Mouse (Mus musculus) left cerebral cortex, postnatal 25 days (tissue): ENCODE measurements around the gene Cdk7. TPM values are rescaled to one million over a fixed set of nuclear protein-coding genes. Genes with fewer than 3 reads are reported as not detected.
"Not testable (repeated sequence)": the region's sequence is repeated elsewhere in the genome, so short reads cannot be mapped to it uniquely, and the experiment has no call there.

Experiments
- DNase-seq, 2 experiments: peaks; one replicate each; pipeline ENCODE4 v3.0.0; 2022; ENCODE audit warnings: low spot score in 2 of 2, mixed read lengths in 1 of 2
- intact Hi-C: fragments of 180-260 bp; cut with DNase I; formaldehyde crosslinking; loops from one replicate; pipeline ENCODE4 v1.15.1; 2025
- total RNA-seq, 2 experiments: library from RNA; stranded (reverse); gene quantifications; 2 replicates each; pipeline ENCODE4 v1.2.3; 2021

Cdk7 gene
- total RNA-seq, 2 experiments from 2014 or later = 35.3 to 39.3 TPM

DNA sequence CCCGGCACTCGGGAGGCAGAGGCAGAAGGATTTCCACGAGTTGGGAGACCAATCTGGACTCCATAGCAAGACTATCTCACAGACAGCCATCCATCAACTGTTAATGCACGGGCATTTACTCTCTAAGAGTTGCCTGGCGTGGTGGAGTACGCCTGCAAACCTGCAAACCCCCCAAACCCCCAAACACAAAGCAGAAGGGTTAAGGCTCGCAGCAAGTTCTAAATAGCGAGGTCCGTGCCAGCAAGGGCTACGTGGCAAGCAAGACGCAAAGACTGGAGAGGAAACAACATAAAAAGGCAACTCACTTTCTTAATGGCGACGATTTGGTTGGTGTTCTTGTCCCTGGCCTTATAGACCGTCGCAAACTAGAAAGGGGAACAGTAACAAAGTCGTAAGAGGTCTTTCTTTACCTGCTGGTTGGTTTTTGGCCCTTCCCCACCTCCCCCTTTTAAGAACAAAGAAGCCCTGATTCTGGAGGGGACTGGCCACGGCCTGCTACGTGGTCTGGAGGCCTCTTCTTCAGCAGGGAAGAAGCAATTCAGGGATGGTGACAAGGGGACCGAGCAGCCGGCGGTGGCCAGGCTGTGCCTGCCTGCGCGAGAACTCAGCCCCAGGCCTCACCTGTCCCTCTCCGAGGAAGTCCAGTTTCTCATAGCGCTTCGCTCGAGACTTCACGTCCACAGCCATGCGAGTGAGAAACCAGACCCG, 432 bp downstream of the Cdk7 start:
- intact Hi-C loops = loop anchor here (2.0 kb wide), 1 partner anchor 80 kb away; the partner anchor contains the start of genes Ak6, Rad17 and Taf9
- DNase-seq = no peak

DNA sequence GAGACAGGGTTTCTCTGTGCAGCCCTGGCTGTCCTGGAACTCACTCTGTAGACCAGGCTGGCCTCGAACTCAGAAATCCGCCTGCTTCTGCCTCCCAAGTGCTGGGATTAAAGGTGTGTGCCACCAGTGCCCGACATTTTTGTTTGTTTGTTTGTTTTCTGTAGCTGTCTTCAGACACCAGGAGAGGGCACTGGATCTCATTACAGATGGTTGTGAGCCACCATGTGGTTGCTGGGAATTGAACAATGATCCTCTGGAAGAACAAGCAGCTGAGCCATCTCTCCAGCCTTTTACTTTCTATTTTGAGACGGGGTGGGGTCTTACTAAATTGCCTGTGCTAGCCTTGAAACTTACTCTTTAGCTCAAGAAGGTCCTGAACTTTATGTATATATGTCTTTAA, 2.2 kb downstream of the Cdk7 start:
- intact Hi-C loops = loop anchor here (10.0 kb wide), 1 partner anchor 624 kb away; the partner anchor contains the start of genes Bdp1 and Serf1
- DNase-seq = not testable (repeated sequence)

DNA sequence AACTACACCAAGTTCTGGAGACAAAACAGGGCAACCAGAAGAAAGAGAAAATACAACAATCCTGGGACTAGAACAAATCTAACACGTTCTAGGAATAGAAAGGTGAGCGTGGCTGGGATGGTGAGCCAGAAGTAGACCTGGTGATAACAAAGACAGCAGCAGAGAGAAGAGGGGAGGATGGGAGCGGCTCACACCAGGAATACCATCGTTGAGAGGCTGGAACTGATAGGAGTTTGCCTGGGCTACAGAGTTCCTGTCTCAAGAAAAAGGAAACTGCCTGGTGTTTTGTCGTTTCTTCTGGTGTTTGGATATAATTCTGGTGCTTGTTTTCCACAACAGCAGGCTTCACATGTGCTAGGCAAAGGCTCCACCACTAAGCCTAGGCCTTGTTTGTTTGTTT, 2.7 kb downstream of the Cdk7 start:
- no peak for DNase-seq
- intact Hi-C loops = loop anchor here (10.0 kb wide), 1 partner anchor 623 kb away; the partner anchor contains the start of genes Bdp1 and Serf1

DNA sequence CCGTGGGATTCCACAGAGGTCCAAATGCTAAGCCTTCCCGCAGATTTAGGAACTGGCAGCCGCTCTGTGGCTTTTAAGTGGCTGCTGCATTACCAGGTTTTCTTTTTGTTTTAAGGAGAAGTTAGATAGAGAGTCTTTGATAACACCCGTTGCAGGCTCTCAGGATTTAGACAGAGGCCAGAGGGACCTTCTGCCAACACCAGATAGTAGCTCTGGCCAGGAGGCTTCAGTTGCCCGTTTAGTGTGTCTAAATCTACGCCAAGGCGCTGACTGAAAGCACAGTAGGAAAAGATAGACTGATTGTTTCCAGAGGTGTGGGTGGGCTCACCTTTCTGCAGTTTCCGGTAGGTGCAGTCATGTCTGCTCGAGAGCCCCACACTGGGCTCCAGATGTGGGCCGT, 5.5 kb downstream of the Cdk7 start:
- no peak for DNase-seq
- intact Hi-C loops = loop anchor here (10.0 kb wide), 1 partner anchor 620 kb away; the partner anchor contains the start of genes Bdp1 and Serf1

DNA sequence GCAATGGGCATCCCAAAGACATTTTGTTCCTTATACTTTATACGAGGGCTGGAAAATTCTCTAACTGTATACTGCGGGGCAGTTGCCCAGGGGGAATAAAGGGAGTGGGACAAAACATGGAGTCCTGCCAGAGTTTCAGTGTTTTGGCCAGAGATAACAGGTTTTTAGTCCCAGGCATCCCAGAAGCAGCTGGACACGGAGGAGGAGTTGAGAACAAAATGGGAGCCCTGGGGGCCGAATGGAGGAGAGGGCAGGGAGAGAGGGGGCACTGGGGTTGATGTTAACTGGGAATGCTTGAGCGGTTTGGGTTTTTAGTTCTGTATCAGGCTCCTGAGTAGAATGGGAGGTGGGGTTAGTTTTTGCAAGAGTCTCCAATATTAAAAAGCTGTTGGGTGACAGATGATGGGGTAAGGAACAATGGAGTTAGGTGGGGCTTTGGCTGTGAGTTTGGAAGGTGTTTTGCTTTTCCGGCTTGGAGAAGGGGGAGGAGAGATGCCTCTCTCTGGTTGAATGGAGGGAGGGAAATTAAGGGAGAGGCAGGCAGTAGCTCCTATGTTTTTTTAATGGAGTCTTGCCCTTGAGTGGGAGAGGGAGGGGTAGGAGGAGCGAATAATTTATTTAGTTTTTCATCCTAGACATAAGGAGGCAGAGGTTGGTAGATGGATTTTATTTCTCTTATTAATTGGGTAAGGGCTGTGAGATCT, 6.5 kb downstream of the Cdk7 start:
- intact Hi-C loops = loop anchor here (10.0 kb wide), 1 partner anchor 619 kb away; the partner anchor contains the start of genes Bdp1 and Serf1
- no peak for DNase-seq

DNA sequence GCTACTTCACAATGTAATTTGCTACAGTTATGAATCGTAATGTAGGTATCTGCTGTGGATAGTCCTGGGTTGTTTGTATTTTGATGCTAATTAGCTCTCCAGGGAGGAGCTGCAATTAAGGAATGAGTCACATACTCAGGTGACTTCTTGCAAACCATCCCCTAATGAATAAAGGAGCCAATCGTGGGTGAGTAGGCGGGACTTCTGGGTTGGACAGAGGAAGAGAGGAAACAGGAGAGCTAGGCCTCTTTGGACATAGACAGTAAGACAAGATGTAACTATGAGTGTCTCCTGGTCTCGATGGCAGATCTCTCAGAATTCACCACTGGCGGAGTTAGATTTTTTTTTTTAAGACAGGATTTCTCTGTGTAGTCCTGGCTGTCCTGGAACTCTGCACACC, 9.1 kb downstream of the Cdk7 start:
- intact Hi-C loops = loop anchor here (10.0 kb wide), 1 partner anchor 617 kb away; the partner anchor contains the start of genes Bdp1 and Serf1
- DNase-seq = no peak

DNA sequence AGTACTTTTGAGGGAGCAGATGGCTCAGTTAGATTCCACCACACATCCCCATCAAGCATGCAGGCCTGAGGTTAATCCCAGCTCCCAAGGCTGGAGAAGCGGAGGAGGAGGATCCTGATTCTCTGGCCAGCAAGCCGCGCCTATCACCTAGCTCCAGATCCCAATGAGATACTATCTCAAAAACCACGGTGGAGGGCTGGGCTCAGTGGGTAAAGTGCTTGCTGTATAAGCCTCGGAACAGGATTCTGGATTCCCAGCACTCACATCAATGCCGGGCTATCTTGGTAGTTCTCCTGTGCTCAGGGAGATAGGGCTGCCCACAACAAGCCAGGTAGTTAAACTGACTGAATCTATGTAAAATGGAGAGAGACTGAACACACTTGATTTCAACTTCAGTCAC, 15.3 kb downstream of the Cdk7 start:
- intact Hi-C loops = no loop called here
- DNase-seq = no peak

DNA sequence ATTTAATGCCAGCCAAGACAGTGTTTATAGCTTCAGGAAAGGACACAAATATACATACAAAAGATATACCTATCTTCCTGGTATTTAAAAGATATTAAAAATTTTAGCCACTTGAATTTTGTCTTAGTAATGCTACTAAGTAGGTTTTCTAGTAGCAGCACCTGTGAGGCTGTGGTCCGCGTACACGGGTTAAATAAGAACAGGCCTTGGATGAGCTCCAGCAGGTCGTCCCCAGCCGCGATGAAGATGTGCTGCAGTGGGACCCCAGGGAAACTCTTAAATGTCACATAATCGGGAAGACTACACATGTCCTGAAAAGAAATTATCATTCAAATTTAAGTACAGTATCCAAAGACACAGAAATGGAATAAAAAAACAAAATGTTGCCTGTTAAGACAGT, 24.5 kb downstream of the Cdk7 start:
- no peak for DNase-seq
- intact Hi-C loops = loop anchor here (10.0 kb wide), 1 partner anchor 231 kb away; no protein-coding TSS in a partner anchor

DNA sequence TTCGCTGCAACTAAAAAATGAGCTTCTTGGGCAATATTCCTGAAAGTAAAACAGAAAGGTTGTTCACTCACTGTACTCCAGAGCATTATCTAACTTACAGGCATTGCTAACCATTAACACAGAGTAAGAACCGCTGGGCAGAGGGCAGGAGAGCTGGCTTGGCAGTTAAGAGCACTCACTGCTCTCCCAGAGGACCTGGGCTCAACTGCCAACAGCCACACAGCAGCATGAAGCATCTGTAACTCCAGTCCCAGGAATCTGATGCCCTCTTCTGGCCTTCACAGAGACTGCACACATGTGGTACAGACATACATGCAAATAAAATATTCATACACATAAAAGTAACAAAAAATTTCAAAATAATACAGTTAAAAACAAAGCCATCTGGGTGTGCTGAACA, 27.3 kb downstream of the Cdk7 start:
- no peak for DNase-seq
- intact Hi-C loops = loop anchor here (10.0 kb wide), 1 partner anchor 229 kb away; no protein-coding TSS in a partner anchor

DNA sequence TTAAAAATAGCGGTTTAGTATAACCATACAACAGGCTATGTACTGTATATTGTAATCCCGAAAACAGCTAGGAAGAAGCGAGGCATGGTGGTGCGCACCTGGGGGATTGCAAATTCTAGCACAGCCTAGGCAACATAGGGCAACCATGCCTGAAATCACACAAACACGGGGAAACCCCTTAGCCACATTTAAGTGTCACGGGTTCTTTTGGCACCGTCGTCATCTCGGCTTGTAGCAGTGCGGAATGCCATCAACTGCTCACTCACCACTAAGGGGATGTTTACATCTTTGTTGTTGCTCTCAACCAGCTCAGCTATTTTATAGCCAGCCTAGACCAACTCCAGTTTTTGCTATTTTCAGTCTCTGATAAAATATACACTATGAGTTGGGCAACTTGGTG, 31.9 kb downstream of the Cdk7 start:
- intact Hi-C loops = no loop called here
- no peak for DNase-seq

DNA sequence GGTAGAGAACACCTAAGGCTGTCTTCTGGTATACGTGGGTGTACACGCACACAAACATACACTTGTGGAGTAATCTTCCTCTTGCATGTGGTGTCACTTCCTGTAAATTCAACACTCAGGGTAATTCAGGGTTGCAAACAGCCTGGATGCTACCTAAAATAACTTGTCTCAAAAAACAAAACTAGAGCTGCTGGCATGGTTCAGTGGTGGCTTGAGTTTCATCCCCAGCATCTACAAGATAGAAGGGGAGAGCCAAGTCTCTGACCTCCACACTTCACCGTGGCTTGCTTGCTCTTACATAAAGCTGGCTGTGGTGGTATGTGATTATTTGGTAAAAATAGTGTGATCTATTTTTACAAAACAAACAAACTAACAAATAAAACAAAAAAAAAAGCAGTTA, 33.2 kb downstream of the Cdk7 start:
- no peak for DNase-seq
- intact Hi-C loops = no loop called here

DNA sequence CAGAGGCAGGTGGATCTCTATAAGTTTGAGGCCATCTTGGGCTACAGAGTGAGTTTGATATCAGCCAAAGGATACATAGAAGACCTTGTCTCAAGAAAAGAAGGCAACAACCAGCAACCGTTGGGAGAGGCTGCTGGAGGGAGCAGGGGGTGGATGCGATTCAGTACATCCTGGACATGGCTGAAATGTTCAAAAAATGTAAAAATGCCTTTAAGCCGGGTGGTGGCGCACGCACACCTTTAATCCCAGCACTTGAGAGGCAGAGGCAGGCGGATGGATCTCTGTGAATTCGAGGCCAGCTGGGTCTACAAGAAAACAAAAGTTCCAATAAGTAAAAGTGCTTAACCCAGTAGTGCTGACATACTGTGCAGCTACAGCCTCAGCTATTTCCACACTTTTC, 43.2 kb downstream of the Cdk7 start:
- intact Hi-C loops = no loop called here

DNA sequence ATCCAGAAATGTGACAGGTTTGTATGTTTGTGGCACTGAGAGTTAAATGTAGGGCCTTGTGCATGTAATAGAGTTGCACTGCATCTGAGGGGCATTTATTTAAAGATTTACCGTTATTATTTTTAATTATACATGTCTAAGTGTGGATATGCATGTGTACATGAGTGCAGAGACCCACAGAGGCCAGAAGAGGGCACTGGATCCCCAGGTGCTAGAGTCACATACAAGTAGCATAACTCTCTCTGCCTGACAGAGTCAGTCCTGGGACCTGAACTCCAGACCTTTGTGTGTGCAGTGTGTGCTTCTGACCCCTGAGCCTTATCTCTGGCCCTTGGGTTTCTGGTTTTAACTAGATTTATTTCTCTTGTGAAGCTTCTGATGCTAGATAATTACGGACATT, 46.4 kb downstream of the Cdk7 start:
- no peak for DNase-seq
- intact Hi-C loops = no loop called here

More for the DNA sequence above, 43.2 kb downstream of the Cdk7 start:
- no peak for DNase-seq

DNA sequence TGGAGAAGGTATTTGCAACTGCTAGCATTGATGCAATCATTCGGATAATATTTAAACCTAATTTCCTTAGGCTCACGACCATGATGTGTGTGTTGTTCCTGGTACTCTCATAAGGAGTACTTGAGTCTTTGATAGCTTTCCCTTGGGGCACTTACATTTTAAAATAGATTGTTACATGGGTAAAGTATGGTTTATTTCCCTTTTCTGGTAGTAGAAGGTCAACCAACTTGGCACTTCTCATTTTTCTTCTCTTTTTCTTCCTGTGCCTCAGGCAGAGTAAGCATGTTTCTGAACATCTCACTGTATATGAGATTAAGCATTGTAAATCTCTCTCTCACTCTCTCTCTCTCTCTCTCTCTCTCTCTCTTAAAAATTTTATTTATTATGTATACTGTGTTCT, 47.9 kb downstream of the Cdk7 start:
- no peak for DNase-seq
- intact Hi-C loops = no loop called here

DNA sequence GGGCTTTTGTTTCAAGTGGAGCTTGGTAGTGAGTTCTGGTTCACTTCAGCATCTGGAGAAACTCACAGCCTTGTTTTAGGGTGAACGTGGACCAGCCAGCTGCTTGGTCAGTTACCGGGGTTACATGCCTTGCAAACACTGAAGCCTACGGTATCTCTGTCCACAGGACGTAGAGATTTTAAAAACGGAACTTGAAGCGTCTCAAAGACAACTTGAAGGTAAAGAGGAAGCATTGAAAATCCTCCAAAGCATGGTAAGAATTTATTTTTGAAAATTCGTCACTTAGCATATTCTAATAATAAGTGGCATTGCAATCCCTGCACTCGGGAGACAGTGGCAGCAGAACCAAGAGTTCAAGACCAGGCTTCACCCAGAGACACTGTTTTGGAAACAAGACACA, 49.1 kb downstream of the Cdk7 start:
- intact Hi-C loops = no loop called here
- DNase-seq = no peak

DNA sequence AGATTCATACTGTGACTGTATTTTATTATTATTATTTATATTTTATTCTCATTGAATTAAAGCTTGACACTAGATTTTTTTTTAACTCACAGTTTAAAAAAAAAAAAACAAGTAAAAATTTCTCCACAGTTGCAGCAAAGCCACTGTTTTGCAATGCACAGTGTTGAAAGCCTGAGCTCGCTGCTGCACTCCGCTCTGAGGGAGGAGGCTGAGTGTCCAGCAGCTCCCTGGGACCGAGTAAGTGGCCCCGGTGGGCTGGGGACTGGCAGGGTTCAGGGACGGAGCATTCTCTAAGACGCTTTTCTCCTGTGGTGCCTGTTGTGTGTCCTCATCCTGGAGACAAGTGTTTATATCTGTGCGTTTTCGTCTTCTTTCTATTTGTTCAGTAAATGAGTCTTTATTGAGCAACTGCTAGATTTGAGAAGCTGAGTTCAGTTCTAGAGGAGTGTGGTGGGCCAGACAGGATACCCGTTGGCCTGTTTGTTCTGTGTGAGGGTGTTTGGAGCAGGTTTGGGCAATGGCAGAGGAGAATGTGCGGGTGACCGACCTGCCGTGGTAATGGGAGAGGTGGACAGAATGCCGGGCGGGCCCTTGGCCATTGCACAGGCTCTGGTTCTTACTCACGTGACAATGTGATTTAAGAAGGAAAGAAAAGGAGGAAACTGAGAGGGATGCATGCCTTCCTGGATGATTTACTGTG, 54.7 kb downstream of the Cdk7 start:
- intact Hi-C loops = no loop called here

DNA sequence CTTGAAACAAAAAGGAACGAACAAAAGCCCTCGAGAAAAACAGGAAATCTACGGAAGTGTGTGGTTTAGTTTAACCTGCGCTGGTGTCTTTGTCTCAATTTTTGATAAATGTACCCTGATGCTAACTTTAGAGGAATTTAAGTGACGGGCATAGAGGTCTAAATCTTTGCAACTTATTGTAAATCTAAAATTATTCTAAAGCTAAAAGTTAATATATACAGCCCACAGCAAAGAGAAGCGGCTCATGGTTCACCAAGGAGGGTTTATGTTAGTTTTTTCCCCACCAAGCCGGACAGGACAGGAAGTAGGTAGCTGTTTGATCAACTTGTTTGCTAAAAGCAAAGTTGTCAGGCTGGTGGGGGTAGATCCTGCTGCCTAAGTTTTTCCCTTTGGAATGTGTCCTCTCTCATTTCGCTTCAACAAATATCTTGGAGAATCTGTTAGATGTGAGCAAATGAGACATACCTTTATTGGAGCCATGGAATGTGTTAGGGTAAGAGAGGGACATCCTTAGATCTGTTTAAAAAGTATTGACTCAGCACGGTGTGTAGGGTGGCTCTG, 60.5 kb downstream of the Cdk7 start:
- intact Hi-C loops = no loop called here

More for the DNA sequence above, 54.7 kb downstream of the Cdk7 start:
- no peak for DNase-seq

DNA sequence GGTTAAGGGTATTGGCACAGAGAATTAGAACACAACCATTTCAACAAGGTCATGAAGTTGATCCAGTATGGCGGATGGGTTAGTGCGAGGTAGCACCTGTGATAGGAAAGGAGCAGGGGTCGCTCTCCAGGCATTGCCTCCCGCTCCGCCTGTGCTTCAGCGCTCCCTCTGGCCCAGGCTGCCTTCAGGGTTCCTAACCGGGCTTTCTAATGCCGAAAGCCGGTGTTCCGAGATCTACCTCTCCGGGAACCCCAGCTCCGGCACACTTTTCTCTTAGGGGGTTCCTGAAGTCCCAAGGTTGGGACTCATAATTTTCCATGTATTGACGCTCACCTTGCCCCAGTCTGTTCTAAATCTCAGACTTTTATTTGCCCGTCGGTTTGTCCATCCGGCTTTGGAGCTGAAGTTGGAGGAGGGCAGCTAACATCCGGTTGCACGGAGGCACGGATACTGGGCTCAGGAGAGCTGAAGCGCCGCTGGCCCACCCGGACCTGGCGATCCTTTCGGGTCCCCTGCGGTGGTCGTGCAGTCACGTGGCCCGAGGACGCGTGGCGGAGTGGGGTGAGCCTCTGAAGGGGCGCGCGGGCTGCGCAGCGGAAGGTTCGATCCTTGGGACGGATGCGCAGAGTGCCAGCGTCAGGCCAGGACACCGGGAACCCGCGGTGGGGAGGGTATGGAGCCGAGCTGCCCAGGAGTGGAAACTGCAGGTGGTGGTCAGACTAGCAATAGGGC, 61.3 kb downstream of the Cdk7 start, which contains the start of gene Ccdc125:
TSS of gene Ccdc125 (plus strand) at position 427 of the 732 bp plus-strand sequence.
- no peak for DNase-seq
- intact Hi-C loops = no loop called here

More for the DNA sequence above, 60.5 kb downstream of the Cdk7 start:
- no peak for DNase-seq

DNA sequence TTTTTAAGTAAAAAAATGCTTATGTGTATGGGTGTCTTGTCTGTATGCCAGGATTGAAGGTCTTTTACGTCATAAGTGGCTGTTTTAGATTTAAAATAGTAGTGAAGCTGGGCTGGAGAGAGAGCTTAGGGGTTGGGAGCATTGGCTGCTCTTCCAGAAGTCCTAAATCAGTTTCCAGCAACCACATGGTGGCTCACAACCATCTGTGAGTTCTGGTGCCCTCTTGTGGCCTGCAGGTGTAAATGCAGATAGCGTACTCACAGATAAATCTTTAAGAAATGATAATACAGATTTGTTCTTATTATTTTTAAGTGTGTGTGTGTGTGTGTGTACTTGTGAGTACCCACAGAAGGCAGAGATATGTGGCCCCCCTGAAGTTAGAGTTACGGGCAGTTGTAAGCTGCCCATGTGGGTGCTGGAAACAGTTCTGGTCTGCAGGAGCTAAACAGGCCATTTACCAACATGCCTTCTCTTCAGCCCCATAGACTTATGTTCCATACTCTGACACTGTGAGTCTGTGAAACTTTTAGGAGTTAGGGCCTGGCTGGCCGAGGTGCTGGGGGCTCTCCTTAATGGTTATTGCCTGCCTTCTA, 70.8 kb downstream of the Cdk7 start:
- peak; percentile 59 to 61 for DNase-seq
- intact Hi-C loops = no loop called here
